Mouse (Mus musculus) embryonic fibroblast, embryonic 13.5 days (primary cell): ENCODE results near the gene Pafah1b2.

ENCODE experiments used
- CTCF ChIP-seq: IDR thresholded peaks from 2 replicates; pipeline ENCODE4 v1.5.1; 2011; ENCODE audit warnings: mild to moderate bottlenecking, control low read depth, low read length, moderate library complexity, borderline replicate concordance; ENCODE audit not compliant: insufficient read depth
- POLR2A ChIP-seq: IDR thresholded peaks from 2 replicates; pipeline ENCODE4 v1.6.1; 2011; ENCODE audit warnings: low read depth, mild to moderate bottlenecking, control low read depth, low read length, moderate library complexity

DNA sequence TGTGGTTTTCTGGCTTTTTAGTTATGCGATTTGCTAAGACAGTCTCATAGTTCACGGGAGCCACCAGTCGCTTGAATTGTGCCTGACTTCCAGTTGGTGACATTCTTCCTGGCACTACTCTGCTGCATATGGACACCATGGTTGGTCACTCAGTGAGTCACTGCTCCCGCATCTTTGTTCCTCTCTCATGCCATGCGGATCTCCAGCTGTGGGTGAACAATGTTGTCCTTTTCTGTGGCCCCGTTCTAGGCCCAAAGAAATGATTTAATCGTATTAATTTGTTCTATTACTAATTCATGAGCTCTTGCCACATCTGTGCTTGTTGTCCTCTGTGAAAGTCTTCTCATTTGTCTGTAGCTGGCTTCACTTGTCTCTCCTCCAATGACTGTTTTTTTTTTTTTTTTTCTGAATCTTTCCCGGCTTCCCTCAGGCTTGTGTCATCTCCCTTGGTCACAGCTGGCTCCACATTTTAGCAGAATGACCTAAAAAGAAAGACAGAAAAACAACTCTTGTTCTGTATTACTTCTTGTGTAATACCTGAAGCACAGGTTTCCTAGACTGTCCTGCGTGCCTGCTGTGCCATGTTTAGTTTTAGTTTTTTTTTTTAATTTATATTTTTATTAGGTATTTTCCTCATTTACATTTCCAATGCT is 40.6 kb upstream of the Pafah1b2 start:
- TF ChIP-seq POLR2A (no peak), CTCF (no peak)
